Mouse (Mus musculus) olfactory bulb, adult 2 months (tissue): ENCODE measurements around the gene Patj.

Source experiments
- CTCF ChIP-seq: fragments of 200-500 bp; IDR thresholded peaks from 2 replicates; pipeline ENCODE4 v1.5.1; 2012; ENCODE audit warnings: low read depth, mild to moderate bottlenecking, low read length, moderate library complexity; ENCODE audit not compliant: insufficient read depth
- POLR2A ChIP-seq: fragments of 200-500 bp; IDR thresholded peaks from 2 replicates; pipeline ENCODE4 v1.6.1; 2012; ENCODE audit warnings: mild to moderate bottlenecking, low read depth, low read length, moderate library complexity; ENCODE audit not compliant: insufficient read depth

DNA sequence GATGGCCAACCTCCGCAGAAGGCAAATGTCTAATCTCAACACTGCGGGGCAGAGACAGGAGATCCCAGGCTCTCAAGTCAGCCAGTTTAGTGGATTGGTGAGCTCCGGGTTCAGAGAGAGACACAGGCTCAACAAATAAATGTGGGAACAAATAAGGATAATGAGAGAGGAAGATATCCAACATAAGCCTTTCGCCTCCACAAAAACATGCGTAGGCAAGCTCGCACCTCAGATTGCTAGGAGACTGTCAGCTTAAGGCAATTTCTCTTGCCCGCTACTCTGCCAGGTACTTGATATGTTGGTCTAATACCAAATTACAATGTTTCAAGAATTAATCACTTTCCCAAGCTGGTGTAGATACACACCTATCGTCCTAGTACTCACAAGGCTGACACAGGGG lies 315.3 kb downstream of the Patj start:
- TF ChIP-seq CTCF (no peak), POLR2A (no peak)
